24 mouse cellular contexts compared by ENCODE assay signal in genomic region chr5:122832536-122832935, GRCm38 (mm10). TPM values are rescaled to one million over a fixed set of nuclear protein-coding genes. Genes with fewer than 3 reads are reported as not detected.
A peak's percentile ranks its signal among the peaks of the same experiment; 100 is the strongest.
DNase-seq lines count a peak whose midpoint lies in the region; ATAC-seq and TF ChIP-seq lines count a peak whose summit lies in the region.
"Had no signal": no experiment of that assay in that cellular context is flagged by ENCODE, and none has a peak within 500 bp of the region (broad histone marks: within the 10 kb centered on the region; RNA-seq: fewer than 3 reads in every experiment).

No protein-coding gene starts in this region.

- DNase-seq in thymus, adult 2 months, result peak; percentile 40
- DNase-seq in thymus, postnatal 4 days, result no peak
- peak; percentile 59 for DNase-seq in naive thymus-derived CD4-positive, alpha-beta T cell, adult 2 months (ENCODE audit: low read depth)
- DNase-seq in cerebellum, adult 8-10 months, result no peak
- DNase-seq in gastrocnemius, adult 8-10 months (ENCODE audit: low spot score in 2 of 2), result no peak
- DNase-seq: adrenal gland, adult 8-10 months; cerebellum, adult 2 months; cerebellum, postnatal 36 days; gastrocnemius, postnatal 25 days; heart, postnatal 36 days; kidney, adult 2 months; kidney, postnatal 10 days; left cerebral cortex, postnatal 4 days; lung, embryonic 14.5 days; midbrain, embryonic 14.5 days had no signal

- no peak overlapping the region for H3K9ac ChIP-seq in kidney, embryonic 16.5 days (replicated peaks; ENCODE audit: low read length)
- H3K9ac ChIP-seq: embryonic facial prominence, embryonic 15.5 days; heart, embryonic 15.5 days; hindbrain, embryonic 13.5 days; limb, embryonic 15.5 days; liver, embryonic 14.5 days; lung, embryonic 14.5 days; neural tube, embryonic 13.5 days had no signal

- peaks cover 9% of the 10 kb centered on the region for H3K4me1 ChIP-seq in thymus, adult 2 months (replicated peaks; ENCODE audit: control insufficient read depth, insufficient read depth, low read length)
- H3K4me1 ChIP-seq in bone marrow macrophage, adult 2 months (ENCODE audit: control insufficient read depth, insufficient read depth, low read length), result peaks cover 9% of the 10 kb centered on the region; the same call in 1 of the 2 replicates
- no peaks in the 10 kb centered on the region for H3K4me1 ChIP-seq in kidney, embryonic 16.5 days (ENCODE audit: insufficient read depth, low read length)
- H3K4me1 ChIP-seq: embryonic facial prominence, embryonic 15.5 days; heart, embryonic 15.5 days; hindbrain, embryonic 13.5 days; limb, embryonic 15.5 days; neural tube, embryonic 13.5 days had no signal

- H3K27me3 ChIP-seq in thymus, adult 2 months (ENCODE audit: control insufficient read depth, insufficient read depth, low read length), result no peaks in the 10 kb centered on the region
- no peaks in the 10 kb centered on the region for H3K27me3 ChIP-seq in kidney, embryonic 16.5 days (ENCODE audit: insufficient read depth, low read length)
- H3K27me3 ChIP-seq: embryonic facial prominence, embryonic 15.5 days; heart, embryonic 15.5 days; hindbrain, embryonic 13.5 days; limb, embryonic 15.5 days; neural tube, embryonic 13.5 days had no signal

- H3K4me2 ChIP-seq in kidney, embryonic 16.5 days (replicated peaks; ENCODE audit: low read depth, low read length), result no peak overlapping the region
- H3K4me2 ChIP-seq: embryonic facial prominence, embryonic 15.5 days; heart, embryonic 15.5 days; hindbrain, embryonic 13.5 days; limb, embryonic 15.5 days; lung, embryonic 14.5 days; neural tube, embryonic 13.5 days had no signal

- peaks cover under 1% of the 10 kb centered on the region; the same call in 1 of the 2 replicates for H3K9me3 ChIP-seq in kidney, embryonic 16.5 days (ENCODE audit: low read length)
- H3K9me3 ChIP-seq: embryonic facial prominence, embryonic 15.5 days; heart, embryonic 15.5 days; hindbrain, embryonic 13.5 days; limb, embryonic 15.5 days; neural tube, embryonic 13.5 days had no signal

- peak overlapping the region; percentile 96 for H3K27ac ChIP-seq in thymus, adult 2 months (ENCODE audit: control insufficient read depth, insufficient read depth, low read length)
- peak overlapping the region; percentile 64 for H3K27ac ChIP-seq in bone marrow macrophage, adult 2 months (ENCODE audit: insufficient read depth, low read depth, low read length)
- no peak overlapping the region for H3K27ac ChIP-seq in kidney, embryonic 16.5 days (ENCODE audit: low read length)
- H3K27ac ChIP-seq: embryonic facial prominence, embryonic 15.5 days; heart, embryonic 15.5 days; hindbrain, embryonic 13.5 days; limb, embryonic 15.5 days; liver, embryonic 14.5 days; neural tube, embryonic 13.5 days had no signal

- TF ChIP-seq CTCF in thymus, adult 2 months (IDR thresholded peaks at IDR 0.05; ENCODE audit: borderline replicate concordance, control insufficient read depth, extremely low read depth, insufficient read depth, low read length, poor library complexity), result no peak
- TF ChIP-seq CTCF in bone marrow macrophage, adult 2 months (IDR thresholded peaks at IDR 0.05; ENCODE audit: low read depth, low read length), result no peak

- H3K36me3 ChIP-seq in thymus, adult 2 months (ENCODE audit: control insufficient read depth, insufficient read depth, low read length), result no peaks in the 10 kb centered on the region
- H3K36me3 ChIP-seq in kidney, embryonic 16.5 days (ENCODE audit: insufficient read depth, low read length), result no peaks in the 10 kb centered on the region
- H3K36me3 ChIP-seq: embryonic facial prominence, embryonic 15.5 days; heart, embryonic 15.5 days; hindbrain, embryonic 13.5 days; limb, embryonic 15.5 days; neural tube, embryonic 13.5 days had no signal

- ATAC-seq in kidney, embryonic 16.5 days (ENCODE audit: low FRiP score, low TSS enrichment), result no peak
- ATAC-seq: forebrain, embryonic 14.5 days had no signal

- 64% methylated on average over 10 of the region's 10 CpGs for WGBS in thymus, adult 2 months
- WGBS in kidney, embryonic 16.5 days, result 88% methylated on average over 10 of the region's 10 CpGs

- no peak for TF ChIP-seq POLR2A in thymus, adult 2 months (IDR thresholded peaks at IDR 0.05; ENCODE audit: control insufficient read depth, extremely low read depth, insufficient read depth, low read length, poor library complexity)
- no peak for TF ChIP-seq POLR2A in bone marrow macrophage, adult 2 months (IDR thresholded peaks at IDR 0.05; ENCODE audit: borderline replicate concordance, low read depth, low read length)

- H3K4me3 ChIP-seq in thymus, adult 2 months (ENCODE audit: control insufficient read depth, insufficient read depth, low read length), result no peak overlapping the region
- H3K4me3 ChIP-seq in bone marrow macrophage, adult 2 months (ENCODE audit: insufficient read depth, low read length), result no peak overlapping the region
- no peak overlapping the region for H3K4me3 ChIP-seq in kidney, embryonic 16.5 days (ENCODE audit: low read length)
- H3K4me3 ChIP-seq: embryonic facial prominence, embryonic 15.5 days; heart, embryonic 15.5 days; hindbrain, embryonic 13.5 days; limb, embryonic 15.5 days; neural tube, embryonic 13.5 days had no signal

RNA-seq across cellular contexts. Expression of gene Anapc5, which starts 11.4 kb away (rescaled TPM):
- 463 and 489 TPM in 2 replicates for polyA plus RNA-seq in thymus, adult 2 months (2012; rRNA removed)
- polyA plus RNA-seq in bone marrow macrophage, adult 2 months (2012; ENCODE audit: insufficient read depth, insufficient read length, missing spikeins), result 170 and 221 TPM in 2 replicates
- polyA plus RNA-seq in kidney, embryonic 16.5 days (2015; fragmentation: Nextera tagmentation; extraction: Ambion mirVana), result 441 and 462 TPM in 2 replicates
- 100 to 1,000 TPM; 504 to 612 (median 591) TPM for total RNA-seq in gastrocnemius, adult 8-10 months (2022)

RNA-seq across cellular contexts. Expression of gene Rnf34, which starts 17.3 kb away (rescaled TPM):
- polyA plus RNA-seq in thymus, adult 2 months (2012; rRNA removed), result 21.7 and 24.7 TPM in 2 replicates
- 30.3 and 33.2 TPM in 2 replicates for polyA plus RNA-seq in bone marrow macrophage, adult 2 months (2012; ENCODE audit: insufficient read depth, insufficient read length, missing spikeins)
- polyA plus RNA-seq in kidney, embryonic 16.5 days (2015; fragmentation: Nextera tagmentation; extraction: Ambion mirVana), result 42.3 and 42.7 TPM in 2 replicates
- total RNA-seq in gastrocnemius, adult 8-10 months (2022), result 10 to 100 TPM; 19.5 to 28.2 (median 20.1) TPM

RNA-seq across cellular contexts. Expression of gene Camkk2, which starts 53.3 kb away (rescaled TPM):
- polyA plus RNA-seq in thymus, adult 2 months (2012; rRNA removed), result 31.1 and 40.9 TPM in 2 replicates
- 65.3 and 69.5 TPM in 2 replicates for polyA plus RNA-seq in bone marrow macrophage, adult 2 months (2012; ENCODE audit: insufficient read depth, insufficient read length, missing spikeins)
- polyA plus RNA-seq in kidney, embryonic 16.5 days (2015; fragmentation: Nextera tagmentation; extraction: Ambion mirVana), result 35.6 and 44.7 TPM in 2 replicates
- 1 to 10 TPM; 2.0 to 3.4 (median 3.1) TPM for total RNA-seq in gastrocnemius, adult 8-10 months (2022)

Comparison
In these comparisons a context has a peak if more than half of its experiments do, and no peak if none do; other contexts are left out.
1. DNase-seq: peak in thymus, adult 2 months (single experiment) and naive thymus-derived CD4-positive, alpha-beta T cell, adult 2 months (single experiment); none in thymus, postnatal 4 days (single experiment), cerebellum, adult 8-10 months (single experiment) and gastrocnemius, adult 8-10 months (0 of 2).